Mouse (Mus musculus) MEL (cell line): ENCODE measurements around the gene Fhit. TPM values are rescaled to one million over a fixed set of nuclear protein-coding genes. Genes with fewer than 3 reads are reported as not detected.

ENCODE experiments used
- DNase-seq: peaks from one replicate; pipeline ENCODE4 v3.0.0; 2011; ENCODE audit warnings: low read depth, low spot score
- H3K27ac ChIP-seq: 2 replicates; pipeline ENCODE4 v1.5.1; 2012; ENCODE audit warnings: low read depth, mild to moderate bottlenecking, control low read depth, low read length, moderate library complexity; ENCODE audit not compliant: control insufficient read depth
- H3K27me3 ChIP-seq, 2 experiments: fragments of 150-350 bp in 1 of 2; sonication (generic) in 1 of 2; 2 replicates each; pipeline ENCODE4 v1.6.1; 2012; ENCODE audit warnings: low read length in 2 of 2, mild to moderate bottlenecking in 2 of 2, improper control_type of control experiment in 1 of 2, moderate library complexity in 1 of 2; ENCODE audit not compliant: insufficient read depth in 2 of 2, control insufficient read depth in 1 of 2
- H3K36me3 ChIP-seq, 2 experiments: 2 replicates each; pipeline ENCODE4 v1.6.1; 2012 to 2014; ENCODE audit warnings: low read length in 2 of 2, improper control_type of control experiment in 1 of 2, inconsistent platforms in 1 of 2, mild to moderate bottlenecking in 1 of 2; ENCODE audit not compliant: insufficient read depth in 2 of 2, control insufficient read depth in 1 of 2
- H3K4me1 ChIP-seq, 2 experiments: fragments of 150-350 bp in 1 of 2; sonication (generic) in 1 of 2; 2 replicates each; pipeline ENCODE4 v1.6.1; 2012; ENCODE audit warnings: low read length in 2 of 2, improper control_type of control experiment in 1 of 2, mild to moderate bottlenecking in 1 of 2; ENCODE audit not compliant: insufficient read depth in 2 of 2, control insufficient read depth in 1 of 2
- H3K4me3 ChIP-seq, 2 experiments: fragments of 150-350 bp in 1 of 2; sonication (generic) in 1 of 2; 2 replicates each; pipeline ENCODE4 v1.5.1; 2012; ENCODE audit warnings: low read depth in 2 of 2, low read length in 2 of 2, mild to moderate bottlenecking in 2 of 2, moderate library complexity in 2 of 2, control low read depth in 1 of 2, improper control_type of control experiment in 1 of 2; ENCODE audit not compliant: control insufficient read depth in 1 of 2, insufficient read depth in 1 of 2
- H3K79me2 ChIP-seq: 2 replicates; pipeline ENCODE4 v1.6.1; 2012; ENCODE audit warnings: mild to moderate bottlenecking, low read length, moderate library complexity; ENCODE audit not compliant: control insufficient read depth, poor library complexity, insufficient read depth
- H3K9ac ChIP-seq: 2 replicates; pipeline ENCODE4 v1.6.1; 2012; ENCODE audit warnings: low read depth, mild to moderate bottlenecking, control low read depth, low read length, moderate library complexity; ENCODE audit not compliant: control insufficient read depth, poor library complexity, severe bottlenecking
- H3K9me3 ChIP-seq: fragments of 150-350 bp; sonication (generic); replicated peaks from 2 replicates; pipeline ENCODE4 v1.6.1; 2012; ENCODE audit warnings: mild to moderate bottlenecking, low read length, improper control_type of control experiment, moderate library complexity; ENCODE audit not compliant: insufficient read depth
- BHLHE40 ChIP-seq: IDR thresholded peaks from 2 replicates; pipeline ENCODE4 v1.6.1; 2012; ENCODE audit warnings: low read depth, mild to moderate bottlenecking, inconsistent platforms, low read length, improper control_type of control experiment, borderline replicate concordance
- CHD2 ChIP-seq: IDR thresholded peaks from 2 replicates; pipeline ENCODE4 v1.6.1; 2011; ENCODE audit warnings: low read length, improper control_type of control experiment
- E2F4 ChIP-seq: IDR thresholded peaks from 2 replicates; pipeline ENCODE4 v1.6.1; 2011; ENCODE audit warnings: low read depth, low read length, improper control_type of control experiment, borderline replicate concordance
- ELF1 ChIP-seq: IDR thresholded peaks from 2 replicates; pipeline ENCODE4 v1.6.1; 2014; ENCODE audit warnings: low read depth, mild to moderate bottlenecking, inconsistent platforms, low read length, improper control_type of control experiment, moderate library complexity
- EP300 ChIP-seq, 2 experiments: IDR thresholded peaks; 2 replicates each; pipeline ENCODE4 v1.6.1; 2011; ENCODE audit warnings: improper control_type of control experiment in 2 of 2, low read length in 2 of 2, low read depth in 1 of 2, mild to moderate bottlenecking in 1 of 2
- ETS1 ChIP-seq: IDR thresholded peaks from 2 replicates; pipeline ENCODE4 v1.6.1; 2012; ENCODE audit warnings: low read depth, mild to moderate bottlenecking, inconsistent platforms, low read length, improper control_type of control experiment, moderate library complexity
- GABPA ChIP-seq: IDR thresholded peaks from 2 replicates; pipeline ENCODE4 v1.6.1; 2012; ENCODE audit warnings: low read depth, mild to moderate bottlenecking, inconsistent platforms, low read length, improper control_type of control experiment, moderate library complexity
- GATA1 ChIP-seq: IDR thresholded peaks from 2 replicates; pipeline ENCODE4 v1.6.1; 2011; ENCODE audit warnings: low read depth, low read length, improper control_type of control experiment
- HCFC1 ChIP-seq: IDR thresholded peaks from 2 replicates; pipeline ENCODE4 v1.6.1; 2012; ENCODE audit warnings: low read depth, mild to moderate bottlenecking, inconsistent platforms, low read length, improper control_type of control experiment, moderate library complexity
- KAT2A ChIP-seq: conservative IDR thresholded peaks from 2 replicates; pipeline ENCODE4 v1.6.1; 2012; ENCODE audit warnings: low read depth, low read length, improper control_type of control experiment, inconsistent platforms
- MAFK ChIP-seq: IDR thresholded peaks from 2 replicates; pipeline ENCODE4 v1.6.1; 2011; ENCODE audit warnings: low read depth, mild to moderate bottlenecking, low read length, improper control_type of control experiment, borderline replicate concordance
- MAX ChIP-seq: IDR thresholded peaks from 2 replicates; pipeline ENCODE4 v1.6.1; 2011; ENCODE audit warnings: low read length, improper control_type of control experiment
- MAZ ChIP-seq: IDR thresholded peaks from 2 replicates; pipeline ENCODE4 v1.6.1; 2012; ENCODE audit warnings: low read depth, mild to moderate bottlenecking, inconsistent platforms, low read length, improper control_type of control experiment
- MEF2A ChIP-seq: IDR thresholded peaks from 2 replicates; pipeline ENCODE4 v1.6.1; 2014; ENCODE audit warnings: low read depth, mild to moderate bottlenecking, inconsistent platforms, low read length, improper control_type of control experiment; ENCODE audit not compliant: poor library complexity, insufficient replicate concordance, severe bottlenecking; ENCODE audit errors: extremely low read depth
- MXI1 ChIP-seq: IDR thresholded peaks from 2 replicates; pipeline ENCODE4 v1.6.1; 2011; ENCODE audit warnings: mild to moderate bottlenecking, low read depth, low read length, improper control_type of control experiment
- MYB ChIP-seq: IDR thresholded peaks from 2 replicates; pipeline ENCODE4 v1.6.1; 2011; ENCODE audit warnings: mild to moderate bottlenecking, low read depth, low read length, improper control_type of control experiment
- MYC ChIP-seq: IDR thresholded peaks from 2 replicates; pipeline ENCODE4 v1.6.1; 2011; ENCODE audit warnings: low read depth, mild to moderate bottlenecking, low read length, improper control_type of control experiment, moderate library complexity
- NELFE ChIP-seq: IDR thresholded peaks from 2 replicates; pipeline ENCODE4 v1.6.1; 2011; ENCODE audit warnings: low read depth, low read length, improper control_type of control experiment
- POLR2A ChIP-seq, 2 experiments: IDR thresholded peaks; 2 replicates each; pipeline ENCODE4 v1.6.1; 2011 to 2012; ENCODE audit warnings: low read length in 2 of 2, mild to moderate bottlenecking in 2 of 2, control low read depth in 1 of 2, improper control_type of control experiment in 1 of 2, low read depth in 1 of 2, moderate library complexity in 1 of 2; ENCODE audit not compliant: control insufficient read depth in 1 of 2, insufficient read depth in 1 of 2, poor library complexity in 1 of 2
- POLR2AphosphoS5 ChIP-seq: IDR thresholded peaks from 2 replicates; pipeline ENCODE4 v1.6.1; 2012; ENCODE audit warnings: low read depth, borderline replicate concordance, mild to moderate bottlenecking, inconsistent platforms, low read length, moderate library complexity, mixed read lengths
- RCOR1 ChIP-seq: IDR thresholded peaks from 2 replicates; pipeline ENCODE4 v1.6.1; 2012; ENCODE audit warnings: low read depth, mild to moderate bottlenecking, inconsistent platforms, low read length, improper control_type of control experiment
- SIN3A ChIP-seq: IDR thresholded peaks from 2 replicates; pipeline ENCODE4 v1.6.1; 2012; ENCODE audit warnings: low read length, improper control_type of control experiment, inconsistent platforms
- TAL1 ChIP-seq: IDR thresholded peaks from 2 replicates; pipeline ENCODE4 v1.6.1; 2012; ENCODE audit warnings: mild to moderate bottlenecking, inconsistent platforms, low read length, moderate library complexity, mixed read lengths
- TBP ChIP-seq: IDR thresholded peaks from 2 replicates; pipeline ENCODE4 v1.8.0; 2011; ENCODE audit warnings: low read depth, low read length, improper control_type of control experiment
- TCF12 ChIP-seq: IDR thresholded peaks from 2 replicates; pipeline ENCODE4 v1.6.1; 2014; ENCODE audit warnings: low read depth, mild to moderate bottlenecking, inconsistent platforms, low read length, improper control_type of control experiment, moderate library complexity
- UBTF ChIP-seq: IDR thresholded peaks from 2 replicates; pipeline ENCODE4 v1.6.1; 2012; ENCODE audit warnings: low read depth, mild to moderate bottlenecking, inconsistent platforms, low read length, improper control_type of control experiment, moderate library complexity, borderline replicate concordance; ENCODE audit not compliant: insufficient read depth
- USF1 ChIP-seq: IDR thresholded peaks from 2 replicates; pipeline ENCODE4 v1.6.1; 2014; ENCODE audit warnings: low read depth, mild to moderate bottlenecking, inconsistent platforms, low read length, improper control_type of control experiment, moderate library complexity
- ZC3H11A ChIP-seq: IDR thresholded peaks from 2 replicates; pipeline ENCODE4 v1.6.1; 2012; ENCODE audit warnings: low read depth, mild to moderate bottlenecking, inconsistent platforms, low read length, improper control_type of control experiment
- ZKSCAN1 ChIP-seq: IDR thresholded peaks from 2 replicates; pipeline ENCODE4 v1.6.1; 2012; ENCODE audit warnings: low read depth, mild to moderate bottlenecking, inconsistent platforms, low read length, improper control_type of control experiment, moderate library complexity
- ZMIZ1 ChIP-seq: IDR thresholded peaks from 2 replicates; pipeline ENCODE4 v1.6.1; 2012; ENCODE audit warnings: low read depth, mild to moderate bottlenecking, inconsistent platforms, low read length, improper control_type of control experiment, moderate library complexity
- ZNF384 ChIP-seq: IDR thresholded peaks from 2 replicates; pipeline ENCODE4 v1.6.1; 2012; ENCODE audit warnings: low read depth, mild to moderate bottlenecking, inconsistent platforms, low read length, improper control_type of control experiment
- polyA plus RNA-seq, 2 experiments: library from polyadenylated mRNA; stranded (reverse) in 1 of 2; unstranded in 1 of 2; fragments of >175 nt in 1 of 2; fragments of >200 nt in 1 of 2; gene quantifications; 2 replicates each; pipeline versions ENCODE4 v1.2.1 to v1.2.4; 2012; ENCODE audit warnings: low replicate concordance in 2 of 2, low read depth in 1 of 2; ENCODE audit not compliant: insufficient read length in 2 of 2, insufficient read depth in 1 of 2, missing spikeins in 1 of 2
- total RNA-seq: library from RNA; depleted of rRNA; stranded (reverse); fragments of 300-350 nt; gene quantifications from 2 replicates; pipeline ENCODE4 v1.2.3, GENCODE M21; 2012

The Fhit gene
- total and polyA plus RNA-seq, 3 experiments = 0.77 to 1.3 TPM; not detected in 1

- peak; percentile 91 for DNase-seq
- H3K79me2 ChIP-seq = 0 out of 2 replicates have a peak, but pooled peaks cover 1% of the 10 kb centered on the region
- TF ChIP-seq HCFC1 = 0 out of 2 replicates have a peak, but pooled peaks have one; percentile 23
- no peak for TF ChIP-seq POLR2AphosphoS5
- no peak for TF ChIP-seq ZKSCAN1
- no peak for TF ChIP-seq RCOR1
- TF ChIP-seq ETS1 = peak; percentile 71
- no peak for TF ChIP-seq MEF2A
- no peak for TF ChIP-seq ZNF384
- peak in 1 of 2 experiments; percentile 80; a peak in 2 of 4 replicates for TF ChIP-seq POLR2A (IDR thresholded peaks at IDR 0.05; ENCODE audit: control insufficient read depth in 1 of 2, insufficient read depth in 1 of 2, low read depth in 1 of 2, low read length in 2 of 2, poor library complexity in 1 of 2)
- peak; percentile 91 for TF ChIP-seq MAX
- TF ChIP-seq EP300 (IDR thresholded peaks at IDR 0.05; ENCODE audit: low read depth in 1 of 2, low read length in 2 of 2) = peak; percentile 53 to 61; a peak in 3 of 4 replicates
- peak; percentile 68; the same call in 1 of the 2 replicates for TF ChIP-seq TBP
- TF ChIP-seq KAT2A = peak; percentile 31; the same call in 1 of the 2 replicates
- peak; percentile 95 for TF ChIP-seq MXI1
- TF ChIP-seq E2F4 = no peak
- TF ChIP-seq ELF1 = no peak
- no peak; the same call in 1 of the 2 replicates for TF ChIP-seq ZMIZ1
- TF ChIP-seq BHLHE40 = peak; percentile 85; the same call in 1 of the 2 replicates
- TF ChIP-seq GATA1 = peak; percentile 71
- TF ChIP-seq MAZ = no peak
- TF ChIP-seq TCF12 = peak; percentile 51; the same call in 1 of the 2 replicates
- peak; percentile 96 for TF ChIP-seq MYC
- TF ChIP-seq MYB = no peak
- TF ChIP-seq TAL1 = peak; percentile 71
- TF ChIP-seq MAFK = no peak
- peak; percentile 67 for TF ChIP-seq USF1
- peak; percentile 72 for TF ChIP-seq SIN3A
- TF ChIP-seq GABPA = no peak
- TF ChIP-seq CHD2 = no peak; the same call in 1 of the 2 replicates
- TF ChIP-seq NELFE = peak; percentile 79
- no peak for TF ChIP-seq UBTF
- no peak for TF ChIP-seq ZC3H11A
- no peaks in the 10 kb centered on the region for H3K27me3 ChIP-seq
- no peaks in the 10 kb centered on the region for H3K9me3 ChIP-seq
- peak overlapping the region; percentile 97 for H3K27ac ChIP-seq
- H3K4me1 ChIP-seq = peaks cover 3 to 14% of the 10 kb centered on the region in 2 experiments
- H3K36me3 ChIP-seq = peaks cover 0 to 13% of the 10 kb centered on the region in 2 experiments; a peak in 2 of 4 replicates
- H3K9ac ChIP-seq = peak overlapping the region; percentile 75
- peak overlapping the region; percentile 51 to 64 for H3K4me3 ChIP-seq
These were observed 708.6 kb downstream of the Fhit start for GRCm38 (mm10) chr14:10453001-10453861.
